9 mouse cellular contexts compared by ENCODE assay signal in the genomic region with DNA sequence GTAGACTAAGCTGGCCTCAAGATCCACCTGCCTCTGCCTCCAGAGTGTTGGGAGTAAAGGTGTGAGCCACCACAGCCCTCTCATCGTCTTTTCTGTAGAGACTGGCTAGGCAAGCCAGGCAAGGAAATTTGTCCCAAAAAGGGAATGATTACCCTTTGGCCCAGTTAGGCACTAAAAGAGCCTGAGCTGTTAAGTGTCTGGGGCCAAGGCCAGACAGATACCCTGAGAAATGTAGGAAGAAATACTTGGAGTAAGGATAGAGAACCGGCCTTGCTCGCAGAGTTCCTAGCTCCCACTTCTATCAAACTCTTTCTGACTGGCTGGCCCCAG. TPM values are rescaled to one million over a fixed set of nuclear protein-coding genes. Genes with fewer than 3 reads are reported as not detected.
DNase-seq lines count a peak whose midpoint lies in the region; ATAC-seq and TF ChIP-seq lines count a peak whose summit lies in the region.
"Had no signal": no experiment of that assay in that cellular context is flagged by ENCODE, and none has a peak within 500 bp of the region (broad histone marks: within the 10 kb centered on the region; RNA-seq: fewer than 3 reads in every experiment).

No protein-coding gene starts in this region.

- no peak for TF ChIP-seq CTCF in liver, adult 2 months (IDR thresholded peaks at IDR 0.05; ENCODE audit: low read depth, low read length)
- TF ChIP-seq CTCF in hindbrain, postnatal 0 days (IDR thresholded peaks at IDR 0.05; ENCODE audit: low read depth): peak; percentile 6; the same call in 1 of the 2 replicates
- no peak for TF ChIP-seq CTCF in midbrain, postnatal 0 days (IDR thresholded peaks at IDR 0.05)

- no peak for TF ChIP-seq POLR2A in liver, adult 2 months (IDR thresholded peaks at IDR 0.05; ENCODE audit: extremely low read depth, insufficient read depth, low read length)

- H3K9ac ChIP-seq in liver, adult 2 months (ENCODE audit: low read depth, low read length): peak overlapping the region; percentile 71
- peak overlapping the region; percentile 74 for H3K9ac ChIP-seq in hindbrain, postnatal 0 days (replicated peaks; ENCODE audit: low read length)
- peak overlapping the region; percentile 48 for H3K9ac ChIP-seq in midbrain, postnatal 0 days (replicated peaks; ENCODE audit: low read length, poor library complexity, severe bottlenecking)

- no peak; the same call in 1 of the 2 replicates for ATAC-seq in hindbrain, postnatal 0 days
- ATAC-seq in midbrain, postnatal 0 days (ENCODE audit: low FRiP score): peak; percentile 6; the same call in 1 of the 2 replicates

- no peaks in the 10 kb centered on the region for H3K27me3 ChIP-seq in liver, adult 2 months (ENCODE audit: control insufficient read depth, insufficient read depth, low read length)
- no peaks in the 10 kb centered on the region for H3K27me3 ChIP-seq in embryonic facial prominence, embryonic 10.5 days (replicated peaks; ENCODE audit: low read depth, poor library complexity, severe bottlenecking)
- H3K27me3 ChIP-seq in hindbrain, postnatal 0 days (ENCODE audit: insufficient read depth, low read length): no peaks in the 10 kb centered on the region
- no peaks in the 10 kb centered on the region for H3K27me3 ChIP-seq in midbrain, postnatal 0 days (ENCODE audit: insufficient read depth, low read length)

- H3K36me3 ChIP-seq in liver, adult 2 months (ENCODE audit: control insufficient read depth, insufficient read depth, low read length): peaks cover 9% of the 10 kb centered on the region; the same call in 1 of the 2 replicates
- H3K36me3 ChIP-seq in embryonic facial prominence, embryonic 10.5 days (replicated peaks): peaks cover 27% of the 10 kb centered on the region
- no peaks in the 10 kb centered on the region for H3K36me3 ChIP-seq in hindbrain, postnatal 0 days (ENCODE audit: insufficient read depth, low read length)
- H3K36me3 ChIP-seq in midbrain, postnatal 0 days (ENCODE audit: insufficient read depth, low read length): peaks cover 8% of the 10 kb centered on the region; the same call in 1 of the 2 replicates

- H3K4me2 ChIP-seq in hindbrain, postnatal 0 days (ENCODE audit: low read depth, low read length): peak overlapping the region; percentile 91
- peak overlapping the region; percentile 72 for H3K4me2 ChIP-seq in midbrain, postnatal 0 days (ENCODE audit: low read depth, low read length, poor library complexity, severe bottlenecking)

- peaks cover 2% of the 10 kb centered on the region; the same call in 1 of the 2 replicates for H3K4me1 ChIP-seq in liver, adult 2 months (ENCODE audit: control insufficient read depth, insufficient read depth, low read length)
- H3K4me1 ChIP-seq in embryonic facial prominence, embryonic 10.5 days: peaks cover 36% of the 10 kb centered on the region
- peaks cover 11% of the 10 kb centered on the region for H3K4me1 ChIP-seq in hindbrain, postnatal 0 days (ENCODE audit: insufficient read depth, low read length)
- H3K4me1 ChIP-seq in midbrain, postnatal 0 days (ENCODE audit: insufficient read depth, low read length): 0 out of 2 replicates have a peak, but pooled peaks cover 3% of the 10 kb centered on the region

- peaks cover 6% of the 10 kb centered on the region; the same call in 1 of the 2 replicates for H3K79me2 ChIP-seq in liver, adult 2 months (ENCODE audit: control insufficient read depth, insufficient read depth, low read length)

- peak overlapping the region; percentile 50 for H3K4me3 ChIP-seq in liver, adult 2 months (ENCODE audit: insufficient read depth, low read depth, low read length)
- H3K4me3 ChIP-seq in embryonic facial prominence, embryonic 10.5 days: peak overlapping the region; percentile 80
- H3K4me3 ChIP-seq in hindbrain, postnatal 0 days (ENCODE audit: low read length): peak overlapping the region; percentile 66
- peak overlapping the region; percentile 45 for H3K4me3 ChIP-seq in midbrain, postnatal 0 days (ENCODE audit: low read depth, low read length)

- DNase-seq in liver, adult 2 months (ENCODE audit: extremely low read depth, low read depth, low spot score): peak; percentile 70
- no peak for DNase-seq in liver
- DNase-seq in embryonic facial prominence, embryonic 10.5 days (ENCODE audit: low spot score): no peak
- no peak for DNase-seq in hindbrain, postnatal 0 days (ENCODE audit: low spot score)
- no peak for DNase-seq in midbrain, postnatal 0 days (ENCODE audit: low spot score)
- DNase-seq in frontal cortex, postnatal 25 days (ENCODE audit: low spot score in 2 of 2): no peak
- DNase-seq in gastrocnemius, postnatal 25 days: no peak
- no peak for DNase-seq in natural killer cell, adult 2 months (ENCODE audit: low spot score in 2 of 2)

- 0% methylated on average over 3 of the region's 3 CpGs for WGBS in liver, adult 2 months
- WGBS in embryonic facial prominence, embryonic 10.5 days: 2% methylated on average over 3 of the region's 3 CpGs
- WGBS in hindbrain, postnatal 0 days: 0% methylated on average over 3 of the region's 3 CpGs
- 0% methylated on average over 3 of the region's 3 CpGs for WGBS in midbrain, postnatal 0 days

- peak overlapping the region; percentile 93 for H3K27ac ChIP-seq in liver, adult 2 months (replicated peaks; ENCODE audit: insufficient read depth, low read depth, low read length)
- H3K27ac ChIP-seq in embryonic facial prominence, embryonic 10.5 days (replicated peaks): peak overlapping the region; percentile 93
- H3K27ac ChIP-seq in hindbrain, postnatal 0 days: peak overlapping the region; percentile 87
- peak overlapping the region; percentile 73 for H3K27ac ChIP-seq in midbrain, postnatal 0 days (ENCODE audit: low read depth, low read length)

- H3K9me3 ChIP-seq in embryonic facial prominence, embryonic 10.5 days: no peaks in the 10 kb centered on the region
- no peaks in the 10 kb centered on the region for H3K9me3 ChIP-seq in hindbrain, postnatal 0 days (ENCODE audit: low read length)
- no peaks in the 10 kb centered on the region for H3K9me3 ChIP-seq in midbrain, postnatal 0 days (ENCODE audit: low read length)

RNA-seq across cellular contexts. Expression of a gene that starts 0.4 kb away (rescaled TPM):
- 59.3 and 64.3 TPM in 2 replicates for total RNA-seq in liver, adult 2 months (2014; rRNA removed)
- polyA plus RNA-seq in liver, adult 2 months (2012; rRNA removed): 67.7 and 68.0 TPM in 2 replicates
- 60.9 and 64.2 TPM in 2 replicates for polyA plus RNA-seq in embryonic facial prominence, embryonic 10.5 days (2016; fragmentation: Nextera tagmentation; extraction: Ambion mirVana)
- total RNA-seq in hindbrain, postnatal 0 days (2014; rRNA removed): 97.8 and 105 TPM in 2 replicates
- 70.1 and 72.0 TPM in 2 replicates for polyA plus RNA-seq in hindbrain, postnatal 0 days (2015; fragmentation: Nextera tagmentation; extraction: Ambion mirVana)
- 73.0 and 75.3 TPM in 2 replicates for total RNA-seq in midbrain, postnatal 0 days (2014; rRNA removed)
- 60.3 and 62.4 TPM in 2 replicates for polyA plus RNA-seq in midbrain, postnatal 0 days (2015; fragmentation: Nextera tagmentation; extraction: Ambion mirVana)
- total RNA-seq in gastrocnemius, postnatal 25 days (2021): 10 to 100 TPM; 49.6 to 54.7 TPM

RNA-seq across cellular contexts. Expression of a gene that starts 4.3 kb away (rescaled TPM):
- 0.09 and 0.13 TPM in 2 replicates for total RNA-seq in liver, adult 2 months (2014; rRNA removed)
- polyA plus RNA-seq in liver, adult 2 months (2012; rRNA removed): 0.12 and 0.16 TPM in 2 replicates
- polyA plus RNA-seq in embryonic facial prominence, embryonic 10.5 days (2016; fragmentation: Nextera tagmentation; extraction: Ambion mirVana): 4.2 and 6.1 TPM in 2 replicates
- 0.21 and 0.83 TPM in 2 replicates for total RNA-seq in hindbrain, postnatal 0 days (2014; rRNA removed)
- 1.2 and 1.4 TPM in 2 replicates for polyA plus RNA-seq in hindbrain, postnatal 0 days (2015; fragmentation: Nextera tagmentation; extraction: Ambion mirVana)
- 0.77 and 1.6 TPM in 2 replicates for total RNA-seq in midbrain, postnatal 0 days (2014; rRNA removed)
- 1.2 and 1.7 TPM in 2 replicates for polyA plus RNA-seq in midbrain, postnatal 0 days (2015; fragmentation: Nextera tagmentation; extraction: Ambion mirVana)
- under 1 TPM in 1 of 2 experiments, not detected in 1; 0.35 TPM for total RNA-seq in gastrocnemius, postnatal 25 days (2021)
- total RNA-seq: neutrophil, adult 5-6 weeks had no signal

RNA-seq across cellular contexts. Expression of a gene that starts 6.4 kb away (rescaled TPM):
- 6.8 and 10.8 TPM in 2 replicates for total RNA-seq in liver, adult 2 months (2014; rRNA removed)
- polyA plus RNA-seq in liver, adult 2 months (2012; rRNA removed): 33.8 and 34.4 TPM in 2 replicates
- 26.1 and 26.8 TPM in 2 replicates for polyA plus RNA-seq in embryonic facial prominence, embryonic 10.5 days (2016; fragmentation: Nextera tagmentation; extraction: Ambion mirVana)
- total RNA-seq in hindbrain, postnatal 0 days (2014; rRNA removed): 12.7 and 27.0 TPM in 2 replicates
- 15.4 and 17.0 TPM in 2 replicates for polyA plus RNA-seq in hindbrain, postnatal 0 days (2015; fragmentation: Nextera tagmentation; extraction: Ambion mirVana)
- 19.5 and 20.4 TPM in 2 replicates for total RNA-seq in midbrain, postnatal 0 days (2014; rRNA removed)
- 17.2 and 18.9 TPM in 2 replicates for polyA plus RNA-seq in midbrain, postnatal 0 days (2015; fragmentation: Nextera tagmentation; extraction: Ambion mirVana)
- 10 to 100 TPM; 13.9 to 16.9 TPM for total RNA-seq in gastrocnemius, postnatal 25 days (2021)

RNA-seq across cellular contexts. Expression of a gene that starts 16.2 kb away (rescaled TPM):
- total RNA-seq in liver, adult 2 months (2014; rRNA removed): 44.9 and 57.5 TPM in 2 replicates
- 73.7 and 77.0 TPM in 2 replicates for polyA plus RNA-seq in liver, adult 2 months (2012; rRNA removed)
- 79.3 and 81.4 TPM in 2 replicates for polyA plus RNA-seq in embryonic facial prominence, embryonic 10.5 days (2016; fragmentation: Nextera tagmentation; extraction: Ambion mirVana)
- total RNA-seq in hindbrain, postnatal 0 days (2014; rRNA removed): 52.5 and 75.6 TPM in 2 replicates
- 115 and 124 TPM in 2 replicates for polyA plus RNA-seq in hindbrain, postnatal 0 days (2015; fragmentation: Nextera tagmentation; extraction: Ambion mirVana)
- total RNA-seq in midbrain, postnatal 0 days (2014; rRNA removed): 37.3 and 39.1 TPM in 2 replicates
- polyA plus RNA-seq in midbrain, postnatal 0 days (2015; fragmentation: Nextera tagmentation; extraction: Ambion mirVana): 115 and 123 TPM in 2 replicates
- total RNA-seq in gastrocnemius, postnatal 25 days (2021): 10 to 100 TPM; 54.3 to 56.9 TPM

RNA-seq across cellular contexts. Expression of a gene that starts 17.4 kb away (rescaled TPM):
- 2.2 and 2.8 TPM in 2 replicates for total RNA-seq in liver, adult 2 months (2014; rRNA removed)
- 4.7 and 9.2 TPM in 2 replicates for polyA plus RNA-seq in liver, adult 2 months (2012; rRNA removed)
- polyA plus RNA-seq in embryonic facial prominence, embryonic 10.5 days (2016; fragmentation: Nextera tagmentation; extraction: Ambion mirVana): 4.3 and 5.3 TPM in 2 replicates
- total RNA-seq in hindbrain, postnatal 0 days (2014; rRNA removed): 38.8 and 48.4 TPM in 2 replicates
- 5.4 and 5.9 TPM in 2 replicates for polyA plus RNA-seq in hindbrain, postnatal 0 days (2015; fragmentation: Nextera tagmentation; extraction: Ambion mirVana)
- total RNA-seq in midbrain, postnatal 0 days (2014; rRNA removed): 34.6 and 46.8 TPM in 2 replicates
- polyA plus RNA-seq in midbrain, postnatal 0 days (2015; fragmentation: Nextera tagmentation; extraction: Ambion mirVana): 6.9 and 7.7 TPM in 2 replicates
- total RNA-seq in gastrocnemius, postnatal 25 days (2021): 10 to 100 TPM; 71.3 to 76.9 TPM
